Mouse (Mus musculus) midbrain, embryonic 10.5 days (tissue): Measurements from ENCODE around the gene Tnxb. TPM values are rescaled to one million over a fixed set of nuclear protein-coding genes. Genes with fewer than 3 reads are reported as not detected.
"Not testable (repeated sequence)": the region's sequence is repeated elsewhere in the genome, so short reads cannot be mapped to it uniquely, and the experiment has no call there.

Source experiments
- DNase-seq: peaks from one replicate; pipeline ENCODE4 v3.0.0-alpha.2; 2017; ENCODE audit warnings: low spot score
- H3K27ac ChIP-seq: fragments of 300-500 bp; sonication (generic); replicated peaks from 2 replicates; pipeline ENCODE4 v1.5.1; 2016; ENCODE audit warnings: mild to moderate bottlenecking
- H3K27me3 ChIP-seq: fragments of 300-500 bp; sonication (generic); 2 replicates; pipeline ENCODE4 v1.6.1; 2016; ENCODE audit warnings: low read depth, mild to moderate bottlenecking; ENCODE audit not compliant: poor library complexity, severe bottlenecking
- H3K36me3 ChIP-seq: fragments of 300-500 bp; sonication (generic); 2 replicates; pipeline ENCODE4 v1.6.1; 2016; ENCODE audit warnings: mild to moderate bottlenecking, moderate library complexity
- H3K4me1 ChIP-seq: fragments of 300-500 bp; sonication (generic); 2 replicates; pipeline ENCODE4 v1.6.1; 2016
- H3K4me3 ChIP-seq: fragments of 300-500 bp; sonication (generic); 2 replicates; pipeline ENCODE4 v1.5.1; 2016; ENCODE audit warnings: mild to moderate bottlenecking, moderate library complexity
- H3K9me3 ChIP-seq: fragments of 300-500 bp; sonication (generic); replicated peaks from 2 replicates; pipeline ENCODE4 v1.6.1; 2016; ENCODE audit warnings: mild to moderate bottlenecking
- WGBS: fragments of 180-500 bp; shearing (Covaris S2); methylation state at CpG from one replicate; pipeline ENCODE4 v1.1.7; 2016; 5-methylcytosine and 5-hydroxymethylcytosine counted together
- polyA plus RNA-seq: library from polyadenylated mRNA; unstranded; fragments of >200 nt; fragmentation: Nextera tagmentation; extraction: Ambion mirVana; gene quantifications from 2 replicates; pipeline ENCODE4 v1.2.1, GENCODE M21; 2016

The Tnxb gene
- polyA plus RNA-seq, 1 experiment from 2014 or later = not detected

- H3K36me3 ChIP-seq = no peaks in the 10 kb centered on the region
- no peak overlapping the region for H3K4me3 ChIP-seq
- peaks cover 10% of the 10 kb centered on the region; the same call in 1 of the 2 replicates for H3K4me1 ChIP-seq
- WGBS = 80% methylated on average over 10 of the region's 10 CpGs
- 0 out of 2 replicates have a peak, but pooled peaks cover 6% of the 10 kb centered on the region for H3K9me3 ChIP-seq
- H3K27me3 ChIP-seq = peaks cover 16% of the 10 kb centered on the region
- DNase-seq = no peak
- H3K27ac ChIP-seq = no peak overlapping the region; the same call in 1 of the 2 replicates
These were observed 13.4 kb downstream of the Tnxb start for GRCm38 (mm10) chr17:34683686-34684220.

DNA sequence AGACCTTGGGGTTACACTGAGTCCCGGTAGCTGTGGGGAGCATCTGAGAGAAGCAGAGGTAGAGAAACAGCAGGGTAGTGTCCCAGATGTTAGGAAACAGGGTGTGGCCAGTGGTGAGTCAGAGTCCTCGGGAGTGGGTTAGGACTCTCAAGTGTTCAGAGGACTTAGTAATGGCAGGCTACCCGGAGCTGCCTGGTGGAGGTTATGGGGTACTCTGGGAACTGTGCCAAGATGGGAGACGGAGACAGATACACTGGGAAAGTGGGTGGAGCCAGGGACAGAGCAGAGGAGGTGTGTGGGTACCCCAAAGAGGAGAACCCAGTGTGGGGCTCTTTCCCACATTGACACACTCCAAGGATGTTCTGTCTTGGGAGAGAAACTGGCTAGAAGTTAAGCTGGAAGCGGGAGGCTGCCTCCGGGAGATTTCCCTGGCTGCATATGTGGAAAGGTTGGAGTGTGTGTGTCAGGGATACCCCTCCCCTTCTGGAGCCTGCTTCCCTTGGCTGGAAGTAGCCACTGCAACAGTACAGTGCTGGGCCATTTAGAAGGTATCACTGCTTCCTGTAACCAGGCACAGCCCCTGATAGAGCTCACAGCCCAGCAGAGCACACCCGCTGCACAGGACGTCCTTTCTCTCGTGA, 14.0 kb downstream of the Tnxb start:
- Histone ChIP-seq H3K36me3 (no peaks in the 10 kb centered on the region), H3K27ac (no peak overlapping the region)
- WGBS = 83% methylated on average over 9 of the region's 9 CpGs

DNA sequence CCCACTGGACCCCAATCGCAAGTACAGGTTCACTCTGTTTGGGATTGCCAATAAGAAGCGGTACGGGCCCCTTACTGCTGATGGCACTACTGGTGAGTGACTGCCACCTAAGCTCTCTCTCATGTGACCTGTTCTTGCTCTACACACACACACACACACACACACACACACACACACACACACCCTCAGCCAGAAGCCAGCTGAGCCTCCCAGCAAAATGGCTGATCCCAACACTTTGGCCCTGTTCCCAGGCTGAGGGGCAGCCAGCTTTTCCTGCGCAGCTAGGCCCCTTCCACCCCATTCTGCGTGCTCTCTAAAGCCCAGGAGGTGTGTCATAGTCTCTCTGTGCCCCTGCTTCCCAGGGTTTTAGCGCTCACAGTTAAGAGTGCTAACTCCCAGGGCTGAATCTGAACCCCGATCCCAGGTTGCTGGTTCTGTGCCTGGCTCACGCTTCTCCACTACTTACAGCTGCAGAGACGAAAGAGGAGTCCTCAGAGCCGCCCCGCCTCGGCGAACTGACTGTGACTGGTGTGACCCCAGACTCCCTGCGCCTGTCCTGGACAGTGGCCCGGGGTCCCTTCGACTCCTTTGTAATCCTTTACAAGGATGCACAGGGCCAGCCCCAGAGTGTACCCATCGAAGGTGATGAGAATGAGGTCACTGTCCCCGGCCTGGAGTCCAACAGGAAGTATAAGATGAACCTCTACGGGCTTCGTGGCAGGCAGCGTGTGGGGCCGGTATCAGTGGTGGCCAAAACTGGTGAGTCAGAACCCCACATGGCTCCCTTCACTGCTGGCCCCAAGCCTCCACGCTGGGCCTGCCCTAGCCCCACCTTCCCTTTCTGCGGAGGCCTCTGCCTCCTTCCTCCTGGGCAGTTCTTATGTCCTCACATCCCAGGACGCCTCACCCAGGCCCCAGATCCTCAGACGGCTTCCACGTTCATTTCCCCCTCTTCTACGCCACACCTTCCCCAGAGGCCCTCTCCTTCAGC, 15.1 kb downstream of the Tnxb start:
- Histone ChIP-seq H3K4me1 (0 out of 2 replicates have a peak, but pooled peaks cover 4% of the 10 kb centered on the region), H3K36me3 (no peaks in the 10 kb centered on the region), H3K27me3 (peaks cover 3% of the 10 kb centered on the region), H3K27ac (0 out of 2 replicates have a peak overlapping the region, but pooled peaks have one; percentile 17), H3K4me3 (no peak overlapping the region), H3K9me3 (0 out of 2 replicates have a peak, but pooled peaks cover 7% of the 10 kb centered on the region)
- WGBS = 82% methylated on average over 28 of the region's 28 CpGs
- DNase-seq = no peak

More for the DNA sequence above, 14.0 kb downstream of the Tnxb start:
- Histone ChIP-seq H3K4me1 (peaks cover 10% of the 10 kb centered on the region; the same call in 1 of the 2 replicates), H3K9me3 (0 out of 2 replicates have a peak, but pooled peaks cover 7% of the 10 kb centered on the region), H3K27me3 (peaks cover 11% of the 10 kb centered on the region), H3K4me3 (no peak overlapping the region)
- DNase-seq = no peak

DNA sequence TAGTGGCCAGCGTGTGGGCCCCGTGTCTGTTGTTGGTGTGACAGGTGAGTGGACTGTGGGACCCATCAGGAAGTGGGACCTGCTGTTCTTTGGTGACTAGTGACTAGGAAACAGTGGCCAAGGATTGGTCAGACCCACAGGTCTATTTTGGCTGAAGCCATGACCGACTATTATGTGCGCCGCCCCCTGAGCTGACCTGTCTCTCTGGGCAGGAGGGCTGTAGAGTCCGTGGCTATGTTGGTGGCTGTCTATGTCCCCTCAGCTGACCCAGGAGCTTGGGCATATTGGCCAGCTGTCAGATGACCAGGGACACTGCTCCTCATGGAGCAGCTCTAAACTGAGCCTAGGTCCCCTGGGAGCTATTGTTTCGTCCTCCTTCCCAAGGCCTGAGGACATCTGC, 18.6 kb downstream of the Tnxb start:
- 95% methylated on average over 7 of the region's 7 CpGs for WGBS
- Histone ChIP-seq H3K4me3 (no peak overlapping the region), H3K4me1 (no peaks in the 10 kb centered on the region), H3K27ac (no peak overlapping the region), H3K27me3 (no peaks in the 10 kb centered on the region), H3K9me3 (0 out of 2 replicates have a peak, but pooled peaks cover 7% of the 10 kb centered on the region), H3K36me3 (no peaks in the 10 kb centered on the region)
- DNase-seq = no peak

- no peaks in the 10 kb centered on the region for H3K27me3 ChIP-seq
- H3K27ac ChIP-seq = no peak overlapping the region
- H3K4me1 ChIP-seq = no peaks in the 10 kb centered on the region
- H3K9me3 ChIP-seq = 0 out of 2 replicates have a peak, but pooled peaks cover 7% of the 10 kb centered on the region
- WGBS = 71% methylated on average over 4 of the region's 4 CpGs
- H3K4me3 ChIP-seq = no peak overlapping the region
- no peak for DNase-seq
- no peaks in the 10 kb centered on the region for H3K36me3 ChIP-seq
These were observed 20.1 kb downstream of the Tnxb start for GRCm38 (mm10) chr17:34690458-34690857.

DNA sequence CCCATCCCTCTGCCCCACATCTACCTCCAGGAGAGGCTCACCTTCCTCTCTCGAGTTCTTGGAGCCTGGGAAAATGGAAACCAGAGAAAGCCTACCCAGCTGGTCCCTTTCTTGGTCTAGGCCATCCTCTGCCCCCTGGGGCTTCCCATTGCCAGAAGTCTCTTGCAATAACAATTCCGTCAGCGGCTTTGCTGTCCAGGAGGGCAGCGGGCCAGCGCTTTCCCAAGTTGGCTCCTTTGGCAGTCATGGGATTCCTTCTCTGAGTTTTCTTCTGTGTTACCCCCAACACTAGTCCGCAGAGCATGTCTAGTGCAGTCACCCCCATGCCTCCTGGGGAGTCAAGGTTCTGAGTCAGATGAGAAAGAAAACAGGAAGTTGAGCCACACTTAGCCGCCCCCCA, 22.6 kb downstream of the Tnxb start:
- Histone ChIP-seq H3K27me3 (no peaks in the 10 kb centered on the region), H3K4me3 (no peak overlapping the region), H3K4me1 (no peaks in the 10 kb centered on the region), H3K9me3 (0 out of 2 replicates have a peak, but pooled peaks cover 5% of the 10 kb centered on the region), H3K36me3 (no peaks in the 10 kb centered on the region), H3K27ac (no peak overlapping the region)
- DNase-seq = no peak
- 58% methylated on average over 7 of the region's 7 CpGs for WGBS

DNA sequence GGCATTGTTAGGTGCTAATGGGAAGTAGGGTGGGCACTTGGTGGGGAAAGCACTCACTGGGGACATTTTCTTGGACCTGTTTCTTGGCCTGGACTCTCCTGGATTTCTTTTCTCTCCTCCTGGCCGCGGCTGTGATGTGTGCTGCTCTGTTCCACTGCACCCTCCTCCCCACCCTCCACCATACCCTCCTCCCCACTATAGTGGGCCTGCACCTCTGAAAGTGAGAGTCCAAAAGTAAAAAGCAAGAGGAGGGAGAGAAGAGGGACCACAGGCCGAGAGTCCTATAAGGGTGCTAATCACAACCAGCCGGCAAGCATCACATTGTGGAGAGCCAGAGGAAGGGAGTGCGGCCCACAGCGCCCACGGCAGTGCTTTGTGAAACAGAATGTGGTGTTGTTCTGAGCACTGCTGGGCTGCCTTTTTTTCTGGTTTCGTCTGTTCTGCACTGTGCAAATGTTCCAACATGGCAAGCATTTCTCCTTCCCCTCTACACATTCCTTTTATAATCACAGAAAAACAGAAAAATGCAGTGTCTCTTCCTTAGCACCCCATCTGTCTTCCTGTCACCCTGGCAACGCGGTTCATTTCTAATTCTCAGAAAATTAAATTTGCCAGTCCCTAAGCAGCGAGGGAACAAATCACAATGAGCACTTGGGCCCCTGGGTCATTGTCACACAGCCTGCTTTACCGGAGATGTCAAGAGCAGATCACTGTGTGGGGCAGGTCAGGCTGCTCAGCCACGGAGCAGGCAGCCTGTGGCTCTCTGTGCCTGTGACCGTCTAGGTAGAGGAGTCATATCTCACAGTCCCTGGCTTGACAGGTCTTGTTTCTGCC, 29.5 kb downstream of the Tnxb start:
- Histone ChIP-seq H3K9me3 (0 out of 2 replicates have a peak, but pooled peaks cover 5% of the 10 kb centered on the region), H3K4me1 (peaks cover 10% of the 10 kb centered on the region), H3K4me3 (no peak overlapping the region), H3K36me3 (no peaks in the 10 kb centered on the region), H3K27ac (peak overlapping the region; percentile 55), H3K27me3 (no peaks in the 10 kb centered on the region)
- no peak for DNase-seq
- 72% methylated on average over 14 of the region's 14 CpGs for WGBS

DNA sequence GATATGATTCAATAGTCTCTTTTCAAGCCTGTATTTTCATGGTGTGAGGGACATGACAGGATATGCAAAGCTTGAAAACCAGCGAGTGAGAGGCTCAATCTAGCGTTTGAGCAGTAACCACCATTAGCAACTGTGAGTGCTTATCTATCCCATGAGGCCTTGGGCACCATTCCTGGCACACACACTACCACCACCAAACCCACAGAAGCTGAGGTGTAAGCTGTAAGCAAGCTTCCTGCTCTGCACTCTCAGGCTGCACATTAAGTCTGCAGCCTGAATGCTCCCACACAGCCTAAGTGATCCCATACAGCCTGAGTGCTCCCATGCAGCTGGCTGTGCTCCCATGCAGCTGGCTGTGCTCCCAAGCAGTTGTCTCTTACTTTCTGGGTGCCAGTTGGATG, 30.3 kb downstream of the Tnxb start:
- Histone ChIP-seq H3K4me1 (peaks cover 10% of the 10 kb centered on the region), H3K27ac (no peak overlapping the region), H3K9me3 (0 out of 2 replicates have a peak, but pooled peaks cover 5% of the 10 kb centered on the region), H3K36me3 (no peaks in the 10 kb centered on the region), H3K4me3 (no peak overlapping the region), H3K27me3 (no peaks in the 10 kb centered on the region)
- DNase-seq = no peak
- 75% methylated on average over 2 of the region's 2 CpGs for WGBS

- not testable (repeated sequence) for H3K27ac ChIP-seq, DNase-seq, H3K9me3 ChIP-seq, H3K36me3 ChIP-seq, H3K4me1 ChIP-seq, H3K4me3 ChIP-seq, H3K27me3 ChIP-seq
- WGBS = 77% methylated on average over 2 of the region's 2 CpGs
These were observed 36.1 kb downstream of the Tnxb start for GRCm38 (mm10) chr17:34706476-34706875.

DNA sequence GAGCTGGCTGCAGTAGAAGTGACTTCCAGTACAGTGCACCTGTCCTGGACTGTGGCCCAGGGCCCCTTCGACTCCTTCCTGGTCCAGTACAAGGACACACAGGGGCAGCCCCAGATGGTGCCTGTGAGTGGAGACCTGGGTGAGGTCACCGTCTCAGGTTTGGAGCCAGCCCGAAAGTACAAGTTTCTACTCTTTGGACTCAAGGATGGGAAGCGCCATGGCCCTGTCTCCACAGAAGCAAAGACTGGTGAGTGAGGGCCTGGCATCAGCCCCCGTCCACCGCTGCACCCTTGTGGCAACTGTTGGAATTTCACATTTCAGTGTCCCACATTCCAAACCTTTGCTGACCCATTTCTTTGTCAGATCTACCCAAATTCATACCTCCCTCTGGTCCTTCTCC, 42.6 kb downstream of the Tnxb start:
- WGBS = 51% methylated on average over 6 of the region's 6 CpGs
- no peaks in the 10 kb centered on the region for H3K9me3 ChIP-seq
- no peak overlapping the region for H3K27ac ChIP-seq
- no peak overlapping the region for H3K4me3 ChIP-seq
- H3K4me1 ChIP-seq = no peaks in the 10 kb centered on the region
- DNase-seq = peak; percentile 40
- H3K36me3 ChIP-seq = no peaks in the 10 kb centered on the region
- no peaks in the 10 kb centered on the region for H3K27me3 ChIP-seq

DNA sequence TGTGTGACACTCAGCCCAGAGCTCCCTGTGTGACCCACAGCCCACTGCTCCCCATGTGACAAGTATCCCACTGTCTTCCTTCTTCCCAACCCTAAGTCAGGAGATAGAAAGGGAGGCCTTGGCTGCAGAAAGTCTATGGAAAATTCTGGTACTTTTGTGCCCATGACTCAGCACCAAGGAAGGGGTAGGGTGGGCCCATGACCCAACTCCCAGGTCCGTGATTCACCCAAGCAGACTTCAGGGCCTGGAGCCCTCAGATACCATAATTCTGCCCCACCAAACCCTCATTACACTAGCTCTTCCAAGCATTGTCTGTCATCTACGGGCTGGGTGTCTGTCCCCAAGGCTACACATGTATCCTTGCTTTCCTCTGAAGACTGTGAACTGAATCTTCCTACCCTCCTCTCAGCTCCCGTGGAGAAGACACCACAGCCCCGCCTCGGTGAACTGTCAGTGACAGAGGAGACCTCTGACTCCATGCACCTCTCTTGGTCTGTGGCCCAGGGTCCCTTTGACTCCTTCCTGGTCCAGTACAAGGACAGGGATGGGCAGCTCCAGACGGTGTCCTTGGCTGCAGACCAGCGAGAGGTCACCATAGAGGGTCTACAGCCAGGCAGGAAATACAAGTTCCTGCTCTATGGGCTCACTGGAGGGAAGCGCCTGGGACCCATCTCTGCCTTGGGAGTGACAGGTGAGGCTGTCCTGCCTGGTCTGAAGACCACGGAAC, 44.0 kb downstream of the Tnxb start:
- H3K4me1 ChIP-seq, H3K27ac ChIP-seq, H3K36me3 ChIP-seq, DNase-seq, H3K9me3 ChIP-seq, H3K27me3 ChIP-seq, H3K4me3 ChIP-seq: not testable (repeated sequence)
- WGBS = 87% methylated on average over 9 of the region's 9 CpGs
